Mouse (Mus musculus) limb, embryonic 11.5 days (tissue): ENCODE data around the gene Kmt2b. TPM values are rescaled to one million over a fixed set of nuclear protein-coding genes. Genes with fewer than 3 reads are reported as not detected.

Experiments
- ATAC-seq: fragments of 200-750 bp; cut with Nextera tagmentation; 2 replicates; pipeline ENCODE4 v1.8.0; 2017; ENCODE audit warnings: low read depth; ENCODE audit not compliant: insufficient number of reproducible peaks, low FRiP score, low TSS enrichment
- DNase-seq: peaks from one replicate; pipeline ENCODE4 v3.0.0-alpha.2; 2015; ENCODE audit warnings: low spot score
- H3K27ac ChIP-seq: fragments of 300-500 bp; sonication (generic); replicated peaks from 2 replicates; pipeline ENCODE4 v1.5.1; 2014; ENCODE audit warnings: low read depth, mild to moderate bottlenecking, low read length
- H3K27me3 ChIP-seq: fragments of 300-500 bp; sonication (generic); 2 replicates; pipeline ENCODE4 v1.6.1; 2014; ENCODE audit warnings: mild to moderate bottlenecking, low read length, mixed read lengths; ENCODE audit not compliant: control insufficient read depth, insufficient read depth
- H3K36me3 ChIP-seq: fragments of 300-500 bp; sonication (generic); 2 replicates; pipeline ENCODE4 v1.6.1; 2014; ENCODE audit warnings: mild to moderate bottlenecking, low read length, moderate library complexity, mixed read lengths; ENCODE audit not compliant: control insufficient read depth, insufficient read depth
- H3K4me1 ChIP-seq: fragments of 300-500 bp; sonication (generic); 2 replicates; pipeline ENCODE4 v1.6.1; 2014; ENCODE audit warnings: low read length, mixed read lengths; ENCODE audit not compliant: control insufficient read depth, insufficient read depth
- H3K4me2 ChIP-seq: fragments of 300-500 bp; sonication (generic); 2 replicates; pipeline ENCODE4 v1.6.1; 2014; ENCODE audit warnings: low read depth, mild to moderate bottlenecking, moderate library complexity; ENCODE audit not compliant: severe bottlenecking
- H3K4me3 ChIP-seq: fragments of 300-500 bp; sonication (generic); 2 replicates; pipeline ENCODE4 v1.5.1; 2014; ENCODE audit warnings: low read depth, low read length
- H3K9ac ChIP-seq: fragments of 300-500 bp; sonication (generic); 2 replicates; pipeline ENCODE4 v1.6.1; 2014; ENCODE audit warnings: mild to moderate bottlenecking, low read length
- H3K9me3 ChIP-seq: fragments of 300-500 bp; sonication (generic); 2 replicates; pipeline ENCODE4 v1.6.1; 2016; ENCODE audit warnings: low read length; ENCODE audit not compliant: control insufficient read depth
- WGBS: fragments of 180-500 bp; shearing (Covaris S2); extraction: QIAGEN DNeasy Blood & Tissue Kit; methylation state at CpG from one replicate; pipeline ENCODE4 v1.1.7; 2014; 5-methylcytosine and 5-hydroxymethylcytosine counted together
- polyA plus RNA-seq: library from polyadenylated mRNA; unstranded; fragments of >200 nt; fragmentation: Nextera tagmentation; extraction: Ambion mirVana; gene quantifications from 2 replicates; pipeline ENCODE4 v1.2.1, GENCODE M21; 2014

The Kmt2b gene
- polyA plus RNA-seq, 1 experiment from 2014 or later: 11.9 TPM

DNA sequence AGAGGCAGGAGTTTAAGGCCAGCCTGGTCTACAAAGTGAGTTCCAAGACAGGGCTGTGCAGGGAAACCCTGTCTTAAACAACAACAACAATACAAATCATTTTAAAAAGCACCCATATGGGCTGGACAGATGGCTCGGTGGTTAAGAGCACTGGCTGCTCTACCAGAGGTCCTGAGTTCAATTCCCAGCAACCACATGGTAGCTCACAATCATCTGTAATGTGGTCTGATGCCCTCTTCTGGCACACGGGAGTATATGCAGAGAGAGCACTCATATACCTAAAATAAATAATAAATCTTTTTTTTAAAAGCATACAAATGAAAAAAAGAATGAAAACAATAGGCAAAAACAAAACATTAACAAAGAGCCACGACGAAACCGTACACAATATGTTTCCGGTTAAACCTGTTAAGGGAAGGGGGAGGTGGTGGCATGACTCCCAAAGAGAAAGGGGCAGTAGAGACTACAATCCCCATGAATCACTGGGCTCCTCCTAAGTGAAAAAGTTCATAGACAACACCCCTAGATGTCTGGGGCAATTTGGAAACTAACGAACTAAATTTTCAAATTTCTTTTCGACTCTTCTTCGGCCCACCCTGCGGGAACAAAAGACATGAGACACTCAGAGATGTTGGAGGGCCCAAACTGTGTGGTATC lies 37.0 kb downstream of the Kmt2b start:
- Histone ChIP-seq H3K4me3 (peak overlapping the region; percentile 55), H3K27ac (peak overlapping the region; percentile 97), H3K4me2 (peak overlapping the region; percentile 82), H3K27me3 (no peaks in the 10 kb centered on the region), H3K9me3 (no peaks in the 10 kb centered on the region), H3K4me1 (peaks cover 8% of the 10 kb centered on the region; the same call in 1 of the 2 replicates), H3K36me3 (peaks cover 7% of the 10 kb centered on the region; the same call in 1 of the 2 replicates), H3K9ac (peak overlapping the region; percentile 79)
- ATAC-seq (peak; percentile 58), DNase-seq (no peak)
- 3% methylated on average over 10 of the region's 10 CpGs for WGBS

- H3K36me3 ChIP-seq: peaks cover 7% of the 10 kb centered on the region; the same call in 1 of the 2 replicates
- no peaks in the 10 kb centered on the region for H3K27me3 ChIP-seq
- no peak overlapping the region for H3K4me3 ChIP-seq
- H3K4me1 ChIP-seq: peaks cover 8% of the 10 kb centered on the region; the same call in 1 of the 2 replicates
- no peak overlapping the region for H3K27ac ChIP-seq
- H3K4me2 ChIP-seq: no peak overlapping the region
- ATAC-seq (no peak), DNase-seq (no peak)
- 100% methylated on average over 1 of the region's 1 CpGs for WGBS
- H3K9me3 ChIP-seq: no peaks in the 10 kb centered on the region
- H3K9ac ChIP-seq: no peak overlapping the region
These were observed 37.9 kb downstream of the Kmt2b start for GRCm38 (mm10) chr7:30550603-30551002.

DNA sequence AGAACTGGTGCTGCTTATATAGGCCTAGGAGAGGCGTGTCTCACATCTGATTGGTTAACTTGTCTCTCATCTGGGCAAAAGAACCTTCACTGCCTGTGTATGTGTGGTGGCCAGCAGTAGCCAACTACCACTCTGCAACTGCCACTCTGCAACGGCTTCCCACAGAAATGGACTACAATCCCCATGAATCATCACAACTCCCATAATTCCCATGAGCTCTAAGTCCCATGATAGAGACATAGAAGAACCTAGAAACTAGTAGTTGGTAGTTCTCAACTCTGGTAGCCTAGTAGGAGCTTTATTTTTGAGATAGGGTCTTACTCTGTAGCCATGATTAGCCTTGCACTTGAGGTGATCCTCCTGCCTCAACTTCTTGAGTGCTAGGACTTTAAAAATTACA lies 38.6 kb downstream of the Kmt2b start:
- peaks cover 8% of the 10 kb centered on the region; the same call in 1 of the 2 replicates for H3K4me1 ChIP-seq
- H3K4me3 ChIP-seq: no peak overlapping the region
- ATAC-seq (no peak), DNase-seq (no peak)
- H3K9me3 ChIP-seq: no peaks in the 10 kb centered on the region
- no peak overlapping the region for H3K9ac ChIP-seq
- no peak overlapping the region for H3K27ac ChIP-seq
- H3K36me3 ChIP-seq: peaks cover 5% of the 10 kb centered on the region; the same call in 1 of the 2 replicates
- H3K4me2 ChIP-seq: no peak overlapping the region
- H3K27me3 ChIP-seq: no peaks in the 10 kb centered on the region
- WGBS: 79% methylated on average over 2 of the region's 2 CpGs

- Histone ChIP-seq H3K36me3 (peaks cover 14% of the 10 kb centered on the region; the same call in 1 of the 2 replicates), H3K9me3 (no peaks in the 10 kb centered on the region), H3K27ac (no peak overlapping the region), H3K4me3 (no peak overlapping the region), H3K27me3 (no peaks in the 10 kb centered on the region), H3K4me1 (no peaks in the 10 kb centered on the region), H3K9ac (no peak overlapping the region), H3K4me2 (no peak overlapping the region)
- ATAC-seq: no peak
- no peak for DNase-seq
- WGBS: 87% methylated on average over 2 of the region's 2 CpGs
These were observed 44.2 kb downstream of the Kmt2b start for GRCm38 (mm10) chr7:30544327-30544726.

GRCm38 (mm10) chr7:30540572-30540971 lies 48.0 kb downstream of the Kmt2b start:
- DNase-seq: no peak
- Histone ChIP-seq H3K9ac (no peak overlapping the region), H3K9me3 (no peaks in the 10 kb centered on the region), H3K4me2 (no peak overlapping the region), H3K4me3 (no peak overlapping the region), H3K27ac (no peak overlapping the region), H3K4me1 (0 out of 2 replicates have a peak, but pooled peaks cover 1% of the 10 kb centered on the region), H3K36me3 (peaks cover 9% of the 10 kb centered on the region; the same call in 1 of the 2 replicates), H3K27me3 (no peaks in the 10 kb centered on the region)
- 88% methylated on average over 7 of the region's 7 CpGs for WGBS
- ATAC-seq: no peak

DNA sequence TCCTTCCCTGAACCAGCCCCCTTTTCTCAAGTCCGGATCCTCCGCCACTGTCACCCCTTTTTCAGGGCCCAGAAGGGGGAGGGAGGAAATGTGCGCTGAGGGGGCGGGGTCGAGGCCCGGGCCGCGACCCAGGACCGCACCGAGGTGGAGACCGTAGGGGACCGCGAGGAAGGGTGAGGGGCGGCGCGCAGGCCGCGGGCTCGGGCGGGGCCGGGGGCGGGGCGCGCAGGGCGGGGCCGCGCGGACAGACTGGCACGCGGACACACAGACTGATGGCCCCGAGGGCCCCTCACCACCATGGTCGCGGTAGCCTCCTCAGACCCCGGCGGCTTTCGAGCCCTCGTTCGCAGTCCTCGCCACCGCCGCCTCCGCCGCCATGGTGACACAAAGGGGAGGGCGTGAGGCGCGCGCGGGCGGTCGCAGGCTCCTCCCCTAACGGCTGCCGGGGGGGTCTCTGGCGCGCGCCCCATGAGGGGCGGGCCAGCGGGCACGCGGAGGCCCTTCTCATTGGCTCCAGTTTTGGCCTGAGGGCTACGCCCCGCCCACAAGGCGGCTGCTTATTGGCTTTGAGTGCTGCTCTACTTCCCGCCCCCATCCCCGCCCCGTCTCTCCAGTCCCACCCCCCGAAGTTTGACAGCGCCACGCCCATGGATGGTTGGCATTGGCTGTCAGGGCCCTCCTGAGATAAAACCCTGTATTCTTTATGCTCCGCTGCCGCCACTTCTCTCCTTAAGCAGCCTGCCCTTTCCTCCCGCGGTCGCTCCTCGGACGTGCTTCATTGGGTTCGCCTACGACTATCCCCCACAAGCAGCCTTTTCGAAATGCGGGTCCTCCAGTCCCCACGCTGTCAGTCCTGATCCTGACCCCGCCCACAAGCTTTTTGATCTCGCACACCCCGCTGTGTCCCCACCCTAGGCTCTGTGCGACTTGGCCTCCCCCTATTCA lies 53.6 kb downstream of the Kmt2b start, which contains the start of gene Arhgap33:
TSS of gene Arhgap33 (minus strand) at position 428 of the 945 bp plus-strand sequence.
- H3K4me3 ChIP-seq: peak within 1 kb of the TSS; percentile 46
- WGBS: under 1% methylated on average over 49 of the region's 84 CpGs
- DNase-seq (peak; percentile 97), ATAC-seq (peak; percentile 87)
- peak within 1 kb of the TSS; percentile 78 for H3K9ac ChIP-seq
- H3K27me3 ChIP-seq: no peaks in the 10 kb centered on the region
- no peak within 1 kb of the TSS for H3K27ac ChIP-seq
- H3K4me1 ChIP-seq: peaks cover 12% of the 10 kb centered on the region; the same call in 1 of the 2 replicates
- H3K4me2 ChIP-seq: peak within 1 kb of the TSS; percentile 84
- peaks cover 2% of the 10 kb centered on the region for H3K36me3 ChIP-seq
- no peaks in the 10 kb centered on the region for H3K9me3 ChIP-seq

- Histone ChIP-seq H3K36me3 (peaks cover 8% of the 10 kb centered on the region), H3K9ac (peak overlapping the region; percentile 78), H3K9me3 (no peaks in the 10 kb centered on the region), H3K4me1 (peaks cover 12% of the 10 kb centered on the region; the same call in 1 of the 2 replicates), H3K27me3 (no peaks in the 10 kb centered on the region), H3K4me2 (peak overlapping the region; percentile 84), H3K27ac (no peak overlapping the region), H3K4me3 (peak overlapping the region; percentile 46)
- DNase-seq (no peak), ATAC-seq (no peak)
- WGBS: 8% methylated on average over 26 of the region's 26 CpGs
These were observed 54.4 kb downstream of the Kmt2b start for GRCm38 (mm10) chr7:30533941-30534632.

DNA sequence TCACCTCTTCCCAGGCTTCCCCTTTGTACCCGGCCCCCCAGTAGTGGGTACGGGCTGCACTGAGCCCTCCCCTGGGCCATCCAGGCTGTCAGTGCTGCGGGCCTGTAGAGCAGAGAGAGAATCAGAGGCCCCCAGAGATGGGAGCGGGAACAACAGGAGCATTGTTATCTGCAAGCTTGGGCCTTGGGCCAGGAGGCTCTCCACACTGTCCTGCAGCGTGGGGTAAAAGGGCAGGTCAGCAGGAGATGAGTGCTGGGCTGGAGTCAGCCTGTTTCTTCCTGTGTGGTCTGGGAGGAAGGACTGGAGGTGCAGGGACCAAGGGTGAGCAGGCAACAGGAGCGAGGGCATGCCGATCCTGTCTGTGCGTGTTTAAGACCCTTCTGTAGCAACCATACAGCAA lies 55.6 kb downstream of the Kmt2b start:
- no peak overlapping the region for H3K4me3 ChIP-seq
- H3K4me1 ChIP-seq: peaks cover 12% of the 10 kb centered on the region; the same call in 1 of the 2 replicates
- no peak overlapping the region for H3K4me2 ChIP-seq
- DNase-seq: no peak
- H3K27ac ChIP-seq: no peak overlapping the region
- H3K36me3 ChIP-seq: peaks cover 17% of the 10 kb centered on the region
- H3K9ac ChIP-seq: 0 out of 2 replicates have a peak overlapping the region, but pooled peaks have one; percentile 23
- WGBS: 55% methylated on average over 8 of the region's 8 CpGs
- H3K9me3 ChIP-seq: no peaks in the 10 kb centered on the region
- ATAC-seq: no peak
- no peaks in the 10 kb centered on the region for H3K27me3 ChIP-seq
